Mouse (Mus musculus): ENCODE data around the gene Vamp2. TPM values are rescaled to one million over a fixed set of nuclear protein-coding genes. Genes with fewer than 3 reads are reported as not detected.

The Vamp2 gene
- polyA plus RNA-seq, 1 experiment from 2014 or later, result 259 TPM

DNA sequence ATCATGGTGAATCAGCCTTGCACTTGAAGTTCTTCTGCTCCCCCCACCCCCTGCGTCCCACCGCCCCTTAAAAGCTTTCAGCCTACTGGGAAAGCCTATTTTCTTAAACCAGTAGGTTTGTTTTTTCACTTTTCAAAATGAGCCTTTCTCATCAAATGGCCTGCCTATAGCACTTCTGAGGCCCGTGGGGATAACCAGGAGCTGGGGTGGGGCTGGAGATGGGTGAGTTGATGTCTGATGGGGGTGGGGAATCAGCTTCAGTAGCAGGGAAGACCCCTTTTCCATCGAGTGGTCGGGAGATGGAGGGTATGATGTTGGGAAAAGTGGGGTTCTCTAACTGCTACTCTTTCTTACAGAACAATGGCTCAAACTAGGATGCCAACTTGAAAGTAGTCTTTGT lies 28.6 kb downstream of the Vamp2 start:
- ATAC-seq, result no peak
- Histone ChIP-seq H3K27me3 (replicated peaks; ENCODE audit: control insufficient read depth, insufficient read depth, low read length) (peaks cover 3% of the 10 kb centered on the region; the same call in 1 of the 2 replicates), H3K9me3 (ENCODE audit: control insufficient read depth, low read length) (no peaks in the 10 kb centered on the region), H3K9ac (replicated peaks; ENCODE audit: low read depth, low read length) (no peak overlapping the region), H3K4me3 (replicated peaks; ENCODE audit: low read length) (no peak overlapping the region), H3K4me1 (replicated peaks; ENCODE audit: control insufficient read depth, insufficient read depth, low read length) (peaks cover 30% of the 10 kb centered on the region), H3K36me3 (ENCODE audit: control insufficient read depth, insufficient read depth) (no peaks in the 10 kb centered on the region), H3K4me2 (ENCODE audit: low read length) (peak overlapping the region; percentile 93), H3K27ac (ENCODE audit: low read length) (no peak overlapping the region)
- WGBS, result 61% methylated on average over 5 of the region's 5 CpGs

- ATAC-seq, result 0 out of 2 replicates have a peak, but pooled peaks have one; percentile 1
- Histone ChIP-seq H3K9me3 (ENCODE audit: control insufficient read depth, low read length) (no peaks in the 10 kb centered on the region), H3K9ac (replicated peaks; ENCODE audit: low read depth, low read length) (peak overlapping the region; percentile 68), H3K4me1 (replicated peaks; ENCODE audit: control insufficient read depth, insufficient read depth, low read length) (peaks cover 31% of the 10 kb centered on the region), H3K4me3 (replicated peaks; ENCODE audit: low read length) (peak overlapping the region; percentile 77), H3K4me2 (ENCODE audit: low read length) (peak overlapping the region; percentile 93), H3K27ac (ENCODE audit: low read length) (peak overlapping the region; percentile 69), H3K36me3 (ENCODE audit: control insufficient read depth, insufficient read depth) (no peaks in the 10 kb centered on the region), H3K27me3 (replicated peaks; ENCODE audit: control insufficient read depth, insufficient read depth, low read length) (peaks cover 3% of the 10 kb centered on the region; the same call in 1 of the 2 replicates)
- 0% methylated on average over 45 of the region's 45 CpGs for WGBS
These were observed 29.7 kb downstream of the Vamp2 start for GRCm38 (mm10) chr11:69117737-69118695.

DNA sequence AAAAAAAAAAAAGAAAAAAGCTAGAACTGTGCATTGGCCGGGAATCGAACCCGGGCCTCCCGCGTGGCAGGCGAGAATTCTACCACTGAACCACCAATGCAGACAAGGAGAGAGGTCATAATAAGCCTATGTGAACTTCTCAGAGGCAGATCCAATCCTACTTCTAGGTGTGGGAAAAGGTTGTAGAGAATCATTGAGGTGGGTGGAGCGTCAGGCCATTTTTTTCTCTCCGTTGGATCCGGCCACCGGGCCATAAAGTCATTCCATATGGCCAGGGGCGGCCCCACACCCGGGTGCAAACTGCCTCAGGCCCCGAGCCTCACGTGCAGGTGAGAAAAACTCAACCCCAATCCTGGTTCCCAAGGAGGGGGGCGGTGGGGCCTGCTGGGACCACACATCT lies 30.5 kb downstream of the Vamp2 start:
- peaks cover 3% of the 10 kb centered on the region; the same call in 1 of the 2 replicates for H3K27me3 ChIP-seq (replicated peaks; ENCODE audit: control insufficient read depth, insufficient read depth, low read length)
- ATAC-seq, result peak; percentile 22

DNA sequence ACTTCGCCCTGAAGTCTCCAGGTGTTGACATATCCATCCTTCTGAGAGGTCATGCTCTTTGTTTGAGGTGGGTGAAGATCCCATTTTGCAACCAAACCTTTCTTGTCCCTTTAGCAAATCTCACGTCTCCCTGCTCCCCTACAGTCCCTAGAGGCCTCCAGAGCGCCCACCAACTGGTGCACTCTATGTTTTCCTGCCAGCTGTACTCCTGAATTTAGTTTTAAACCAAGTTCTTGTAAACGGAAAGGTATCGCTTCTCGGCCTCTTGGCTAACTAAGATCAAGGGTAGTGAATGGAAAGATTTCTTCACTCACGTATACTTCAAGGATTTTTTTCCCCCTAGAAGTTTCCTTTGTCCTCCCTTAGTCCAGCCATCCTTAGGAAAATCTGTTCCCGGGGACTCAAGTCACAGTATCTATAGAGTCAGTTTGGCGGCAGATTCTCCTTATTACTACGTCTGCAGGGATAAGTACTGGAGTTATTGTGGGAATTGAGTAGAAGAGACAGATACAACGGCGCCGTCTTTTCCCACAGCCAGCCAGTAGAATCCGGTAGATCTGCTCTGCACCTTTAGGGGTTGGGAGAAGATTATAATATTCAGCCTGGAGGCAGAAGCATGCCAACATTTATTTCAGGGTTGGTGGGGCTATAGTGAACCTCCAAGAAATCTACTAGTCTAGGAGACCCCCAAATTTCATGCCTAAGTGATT lies 31.3 kb downstream of the Vamp2 start:
- Histone ChIP-seq H3K27me3 (replicated peaks; ENCODE audit: control insufficient read depth, insufficient read depth, low read length) (peaks cover 3% of the 10 kb centered on the region; the same call in 1 of the 2 replicates), H3K36me3 (ENCODE audit: control insufficient read depth, insufficient read depth) (no peaks in the 10 kb centered on the region), H3K9me3 (ENCODE audit: control insufficient read depth, low read length) (no peaks in the 10 kb centered on the region), H3K27ac (ENCODE audit: low read length) (no peak overlapping the region), H3K4me1 (replicated peaks; ENCODE audit: control insufficient read depth, insufficient read depth, low read length) (peaks cover 32% of the 10 kb centered on the region), H3K4me2 (ENCODE audit: low read length) (peak overlapping the region; percentile 76), H3K4me3 (replicated peaks; ENCODE audit: low read length) (peak overlapping the region; percentile 80), H3K9ac (replicated peaks; ENCODE audit: low read depth, low read length) (no peak overlapping the region)
- ATAC-seq, result no peak
- WGBS, result 36% methylated on average over 14 of the region's 14 CpGs

More for the DNA sequence above, 30.5 kb downstream of the Vamp2 start:
- Histone ChIP-seq H3K36me3 (ENCODE audit: control insufficient read depth, insufficient read depth) (no peaks in the 10 kb centered on the region), H3K4me1 (replicated peaks; ENCODE audit: control insufficient read depth, insufficient read depth, low read length) (peaks cover 32% of the 10 kb centered on the region), H3K4me2 (ENCODE audit: low read length) (peak overlapping the region; percentile 93), H3K27ac (ENCODE audit: low read length) (no peak overlapping the region), H3K9ac (replicated peaks; ENCODE audit: low read depth, low read length) (no peak overlapping the region), H3K4me3 (replicated peaks; ENCODE audit: low read length) (peak overlapping the region; percentile 77), H3K9me3 (ENCODE audit: control insufficient read depth, low read length) (no peaks in the 10 kb centered on the region)
- WGBS, result 1% methylated on average over 15 of the region's 15 CpGs

DNA sequence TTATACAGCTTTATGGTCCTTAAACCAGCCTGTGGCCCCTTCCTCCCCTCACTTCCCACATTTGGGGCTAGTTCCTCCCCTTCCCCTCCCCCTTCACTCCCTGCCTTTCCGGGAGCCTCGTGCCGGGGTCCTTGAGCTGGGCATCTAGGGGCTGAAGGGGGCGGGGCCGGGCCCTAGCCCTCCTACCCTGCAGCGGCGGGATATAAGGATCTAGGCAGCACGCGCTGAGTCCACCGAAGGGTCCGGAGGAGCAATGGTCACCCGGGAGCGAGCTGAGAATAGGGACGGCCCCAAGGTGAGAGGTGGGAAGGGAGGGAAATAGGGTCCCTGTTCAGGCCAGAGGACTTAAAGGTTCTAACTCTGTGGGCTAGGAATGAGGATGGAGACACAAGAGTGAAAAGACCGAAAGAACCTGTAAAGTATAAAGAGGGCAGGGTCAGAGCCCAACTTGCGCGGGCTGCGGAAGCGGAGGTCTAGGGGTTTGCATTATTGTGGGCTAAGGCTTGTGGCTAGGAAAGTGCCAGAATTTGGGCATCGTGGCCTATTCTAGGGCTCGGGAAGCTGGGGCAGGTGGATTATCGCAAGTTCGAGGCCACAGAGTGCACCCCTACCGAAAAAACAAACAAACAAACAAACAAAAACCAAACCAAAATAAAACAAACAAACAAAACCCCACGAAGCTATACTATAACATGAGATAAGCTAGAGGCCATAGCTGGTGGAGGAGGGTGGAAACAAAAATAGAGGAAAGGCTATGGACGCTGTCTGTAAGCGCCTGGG lies 32.1 kb downstream of the Vamp2 start, which contains the start of gene Hes7:
Gene Hes7, plus strand, starts transcription at position 184 of the 780 bp plus-strand sequence.
- 4% methylated on average over 27 of the region's 27 CpGs for WGBS
- Histone ChIP-seq H3K4me1 (replicated peaks; ENCODE audit: control insufficient read depth, insufficient read depth, low read length) (peaks cover 32% of the 10 kb centered on the region), H3K9me3 (ENCODE audit: control insufficient read depth, low read length) (no peaks in the 10 kb centered on the region), H3K27ac (ENCODE audit: low read length) (no peak within 1 kb of the TSS), H3K9ac (replicated peaks; ENCODE audit: low read depth, low read length) (peak within 1 kb of the TSS; percentile 74), H3K27me3 (replicated peaks; ENCODE audit: control insufficient read depth, insufficient read depth, low read length) (peaks cover 3% of the 10 kb centered on the region; the same call in 1 of the 2 replicates), H3K4me3 (replicated peaks; ENCODE audit: low read length) (peak within 1 kb of the TSS; percentile 80), H3K36me3 (ENCODE audit: control insufficient read depth, insufficient read depth) (no peaks in the 10 kb centered on the region), H3K4me2 (ENCODE audit: low read length) (peak within 1 kb of the TSS; percentile 76)
- ATAC-seq, result no peak

DNA sequence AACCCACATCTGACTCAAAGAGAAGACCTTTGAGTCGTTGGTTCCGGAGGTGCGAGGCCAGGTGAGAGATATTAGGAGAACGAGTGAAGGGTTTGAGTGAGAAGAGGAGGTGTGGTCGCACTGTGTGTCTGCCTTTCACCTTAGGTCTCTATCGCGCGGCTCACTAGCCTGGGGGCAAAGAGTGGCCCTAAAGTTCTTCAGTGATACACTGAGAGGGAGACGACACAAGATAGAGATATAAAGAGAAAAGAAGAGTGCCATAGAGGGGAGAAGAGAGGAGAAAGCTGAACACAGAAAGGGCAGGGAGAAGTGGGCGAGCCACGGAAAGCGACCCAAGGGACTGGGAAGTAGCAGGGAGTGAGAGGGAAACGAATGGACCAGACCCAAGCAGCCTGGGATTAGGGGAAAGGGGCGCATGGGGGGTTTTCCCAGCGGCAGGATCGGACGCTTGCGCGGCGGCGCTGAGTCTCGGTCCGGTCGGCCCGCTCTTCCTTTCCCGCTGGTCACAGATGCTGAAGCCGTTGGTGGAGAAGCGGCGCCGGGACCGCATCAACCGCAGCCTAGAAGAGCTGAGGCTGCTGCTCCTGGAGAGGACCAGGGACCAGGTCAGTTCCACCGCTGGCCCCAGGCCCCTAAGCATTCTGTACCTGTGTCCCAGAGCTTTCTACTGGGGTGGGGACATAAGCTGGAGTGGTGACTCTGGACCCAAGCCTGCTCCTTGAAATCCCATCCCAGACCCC lies 32.9 kb downstream of the Vamp2 start:
- WGBS, result 1% methylated on average over 32 of the region's 33 CpGs

DNA sequence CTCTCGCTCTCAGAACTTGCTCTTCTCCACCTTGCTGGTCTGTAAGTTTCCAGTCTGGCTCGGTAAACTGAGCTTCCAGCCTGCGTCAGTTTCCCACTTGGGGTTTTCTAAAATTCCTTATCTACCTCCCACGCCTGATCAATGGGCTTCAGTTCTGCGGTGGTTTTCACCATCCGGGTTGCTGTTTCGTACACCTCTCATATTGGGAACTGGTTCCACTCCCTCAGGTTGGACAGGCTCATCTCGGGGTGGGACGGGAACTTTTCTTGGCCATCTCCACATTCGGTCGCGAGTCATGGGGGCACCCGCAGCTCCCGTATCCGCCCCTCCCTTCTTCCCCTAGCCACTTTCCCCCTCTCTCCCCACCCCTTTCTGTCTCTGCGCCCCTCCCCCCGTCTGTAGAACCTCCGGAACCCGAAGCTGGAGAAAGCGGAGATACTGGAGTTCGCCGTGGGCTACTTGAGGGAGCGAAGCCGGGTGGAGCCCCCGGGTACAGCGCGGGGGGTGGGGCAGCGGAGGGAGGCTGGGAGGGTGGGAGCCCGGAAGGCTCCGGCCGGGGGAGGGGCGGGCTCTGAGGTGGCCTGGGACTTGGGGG lies 33.5 kb downstream of the Vamp2 start:
- no peak for ATAC-seq
- Histone ChIP-seq H3K27ac (ENCODE audit: low read length) (no peak overlapping the region; the same call in 1 of the 2 replicates), H3K4me1 (replicated peaks; ENCODE audit: control insufficient read depth, insufficient read depth, low read length) (peaks cover 42% of the 10 kb centered on the region), H3K9me3 (ENCODE audit: control insufficient read depth, low read length) (no peaks in the 10 kb centered on the region), H3K9ac (replicated peaks; ENCODE audit: low read depth, low read length) (peak overlapping the region; percentile 74), H3K4me2 (ENCODE audit: low read length) (peak overlapping the region; percentile 76), H3K27me3 (replicated peaks; ENCODE audit: control insufficient read depth, insufficient read depth, low read length) (peaks cover 3% of the 10 kb centered on the region; the same call in 1 of the 2 replicates), H3K4me3 (replicated peaks; ENCODE audit: low read length) (peak overlapping the region; percentile 80), H3K36me3 (ENCODE audit: control insufficient read depth, insufficient read depth) (no peaks in the 10 kb centered on the region)
- WGBS, result under 1% methylated on average over 28 of the region's 32 CpGs

More for the DNA sequence above, 32.9 kb downstream of the Vamp2 start:
- Histone ChIP-seq H3K27ac (ENCODE audit: low read length) (no peak overlapping the region), H3K9me3 (ENCODE audit: control insufficient read depth, low read length) (no peaks in the 10 kb centered on the region), H3K4me1 (replicated peaks; ENCODE audit: control insufficient read depth, insufficient read depth, low read length) (peaks cover 38% of the 10 kb centered on the region), H3K4me3 (replicated peaks; ENCODE audit: low read length) (peak overlapping the region; percentile 80), H3K4me2 (ENCODE audit: low read length) (peak overlapping the region; percentile 76), H3K27me3 (replicated peaks; ENCODE audit: control insufficient read depth, insufficient read depth, low read length) (peaks cover 3% of the 10 kb centered on the region; the same call in 1 of the 2 replicates), H3K36me3 (ENCODE audit: control insufficient read depth, insufficient read depth) (no peaks in the 10 kb centered on the region), H3K9ac (replicated peaks; ENCODE audit: low read depth, low read length) (peak overlapping the region; percentile 74)
- no peak for ATAC-seq
